Mouse (Mus musculus): ENCODE data around the gene Fbxl17.

The Fbxl17 gene

DNA sequence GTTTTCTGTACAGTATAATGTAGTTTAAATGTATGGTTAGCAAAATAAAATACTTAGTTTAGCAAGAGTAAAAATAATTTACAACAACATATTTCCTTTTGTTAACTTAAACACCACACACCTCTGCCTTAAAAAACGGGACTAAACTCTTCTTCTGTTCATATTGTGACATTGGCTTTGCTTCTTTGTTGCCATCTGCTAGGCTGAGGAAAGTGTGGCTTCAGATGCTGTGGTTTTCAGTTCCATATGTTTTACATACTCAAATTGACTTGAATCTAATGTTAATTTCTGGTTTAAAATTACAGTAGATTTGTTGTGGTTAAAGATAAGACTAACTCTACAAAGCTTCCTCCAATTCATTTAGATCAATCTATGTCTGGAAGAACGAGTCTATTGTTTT is 218.8 kb downstream of the Fbxl17 start:
- no peak for DNase-seq (ENCODE audit: low read depth)

GRCm38 (mm10) chr17:63279144-63279543 is 220.7 kb downstream of the Fbxl17 start:
- DNase-seq (ENCODE audit: low read depth): no peak

DNA sequence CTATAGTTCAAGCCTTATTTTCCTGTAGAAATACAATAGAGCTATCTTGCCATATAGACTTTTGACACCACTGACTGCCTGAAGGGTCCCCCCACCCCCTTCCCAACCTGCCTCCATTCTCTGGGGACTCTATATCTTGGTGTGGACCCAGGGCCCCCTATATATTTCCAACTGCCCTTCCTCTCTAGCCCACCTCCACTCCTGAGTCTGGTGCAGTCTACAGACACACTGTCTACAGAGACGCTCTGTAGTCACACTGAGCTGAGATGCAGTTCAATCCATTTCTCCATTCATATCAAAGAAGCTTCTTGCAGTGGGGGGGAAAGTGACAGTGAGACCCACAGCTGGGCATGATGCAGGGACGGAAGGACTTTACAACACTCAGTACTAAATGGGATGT is 226.5 kb downstream of the Fbxl17 start:
- DNase-seq (ENCODE audit: low read depth): no peak

- DNase-seq (ENCODE audit: low read depth): no peak
Observed at GRCm38 (mm10) chr17:63272914-63273313, 226.9 kb downstream of the Fbxl17 start.

GRCm38 (mm10) chr17:63271000-63271399 is 228.8 kb downstream of the Fbxl17 start:
- DNase-seq (ENCODE audit: low read depth): no peak

DNA sequence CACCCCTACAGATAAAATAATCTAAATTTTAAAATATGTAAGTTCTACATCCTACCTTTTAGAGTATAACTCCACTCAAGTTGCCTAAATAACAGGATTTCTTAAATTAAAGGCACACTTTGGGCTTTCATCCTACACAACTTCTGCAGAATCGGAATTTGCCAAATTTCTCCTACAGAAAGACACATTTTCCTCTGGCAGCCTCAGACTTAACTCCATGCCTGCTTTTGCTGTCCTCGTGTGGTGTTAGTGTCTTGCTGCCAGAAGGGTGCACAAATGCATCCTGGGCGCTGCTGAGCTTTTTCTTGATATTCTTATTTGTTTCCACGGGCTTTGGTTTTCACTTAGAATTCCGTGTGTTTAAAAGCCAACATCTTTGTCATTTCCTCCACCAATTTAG is 229.3 kb downstream of the Fbxl17 start:
- DNase-seq (ENCODE audit: low read depth): no peak

GRCm38 (mm10) chr17:63262674-63263073 is 237.1 kb downstream of the Fbxl17 start:
- no peak for DNase-seq (ENCODE audit: low read depth)

DNA sequence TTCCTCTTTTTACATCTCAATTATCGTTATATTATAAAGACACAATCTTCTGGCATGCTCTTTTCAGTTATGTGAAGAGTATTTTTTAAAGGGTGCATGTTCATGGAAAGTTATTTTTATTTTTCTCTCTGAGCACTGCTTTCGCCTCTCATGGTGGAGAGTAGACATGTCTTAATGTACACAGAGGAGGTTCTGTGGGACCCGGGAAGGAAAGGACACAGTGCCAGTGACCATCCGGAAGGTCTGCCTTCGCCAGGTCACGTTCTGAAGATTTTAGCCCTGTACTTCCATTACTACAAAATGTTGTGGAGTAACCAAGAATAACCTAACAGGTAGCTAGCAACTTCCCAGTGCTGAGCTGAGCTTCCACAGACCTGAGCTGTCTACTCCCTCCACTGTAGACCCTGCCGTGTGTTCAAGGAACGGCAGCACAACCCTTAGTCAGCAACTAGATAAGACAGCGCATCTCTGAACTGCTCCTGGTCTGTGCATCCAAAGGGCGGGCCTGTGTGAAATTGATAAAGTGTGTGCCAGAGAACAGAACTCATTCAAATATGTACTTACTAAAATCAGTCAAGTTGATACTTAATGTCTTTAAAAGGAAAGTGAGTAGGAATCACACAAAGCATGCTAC is 238.2 kb downstream of the Fbxl17 start:
- no peak for DNase-seq (ENCODE audit: low read depth)

DNA sequence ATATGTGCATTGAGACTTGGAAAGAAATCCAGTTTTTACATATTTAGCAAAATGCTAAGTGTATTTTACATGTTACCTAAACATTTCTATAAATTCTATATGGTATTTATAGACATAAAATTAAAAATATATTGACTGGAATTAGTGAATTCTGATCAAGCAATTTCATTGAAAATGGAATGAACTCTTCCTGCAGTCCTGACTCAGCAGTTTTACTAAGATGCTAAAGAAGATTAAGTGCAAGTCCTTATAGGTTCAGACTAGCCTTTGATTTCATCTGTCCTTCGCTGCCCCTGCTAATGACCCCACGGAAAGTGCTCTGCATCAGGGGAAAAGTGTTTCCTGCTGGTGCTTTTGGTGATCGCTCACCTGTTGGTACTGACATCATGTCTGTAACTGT is 240.7 kb downstream of the Fbxl17 start:
- no peak for DNase-seq (ENCODE audit: low read depth)

GRCm38 (mm10) chr17:63246144-63246619 is 253.6 kb downstream of the Fbxl17 start:
- DNase-seq (ENCODE audit: low read depth): no peak

DNA sequence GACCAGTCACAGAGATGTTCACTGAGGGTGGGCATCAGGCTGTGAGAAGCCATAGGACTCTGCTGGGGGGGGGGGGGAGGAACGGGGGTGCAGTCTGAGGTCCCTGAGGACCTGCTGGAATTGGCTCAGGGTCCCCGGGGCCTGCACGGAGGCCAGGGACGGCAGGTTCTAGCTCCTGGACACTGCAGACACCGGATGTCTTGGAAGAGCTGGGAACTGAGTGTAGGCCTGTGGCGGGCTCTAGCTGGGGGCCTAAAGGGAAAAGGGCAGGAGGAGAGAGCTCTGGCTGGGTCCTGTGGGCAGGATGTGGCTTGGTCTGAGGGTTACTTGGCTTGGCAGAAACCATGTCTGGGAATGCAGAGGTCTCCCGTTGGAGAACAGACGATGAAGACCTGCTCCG is 254.3 kb downstream of the Fbxl17 start:
- no peak for DNase-seq (ENCODE audit: low read depth)

DNA sequence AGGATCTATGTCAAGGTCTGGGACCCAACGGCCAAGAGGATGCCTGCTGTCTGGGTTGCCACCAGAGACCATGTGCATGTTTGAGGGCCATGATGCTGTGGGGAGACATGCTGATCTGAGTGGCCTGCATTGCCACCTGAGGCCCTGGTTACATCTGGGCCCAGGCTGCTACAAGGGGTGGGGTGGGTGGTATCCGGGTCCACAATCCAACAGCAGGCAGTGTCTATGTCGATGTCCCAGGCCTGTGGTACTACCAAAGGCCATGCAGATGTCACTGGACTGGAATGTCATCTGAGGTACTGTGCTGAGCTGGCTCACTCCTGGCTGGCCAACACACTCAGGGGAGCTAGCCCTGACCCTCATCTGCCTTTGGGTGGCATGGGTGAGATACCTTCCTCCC is 257.1 kb downstream of the Fbxl17 start:
- no peak for DNase-seq (ENCODE audit: low read depth)

DNA sequence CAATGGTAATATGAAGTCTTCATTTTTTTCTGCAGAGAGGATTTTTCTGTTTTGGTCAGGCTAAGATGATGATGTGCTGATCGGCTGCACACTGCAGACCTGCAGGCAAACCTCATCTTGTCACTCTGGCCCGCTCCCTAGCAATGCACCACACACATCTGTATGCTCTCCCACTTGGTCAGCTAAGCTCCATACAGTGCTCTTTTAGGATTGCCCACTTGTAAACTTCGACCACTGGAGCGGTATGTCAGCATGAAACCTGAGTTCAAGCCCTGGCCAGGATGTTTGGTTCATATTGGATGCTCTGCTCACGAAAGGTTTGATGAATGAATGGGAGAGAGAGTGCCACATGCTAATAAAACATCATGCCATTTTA is 259.1 kb downstream of the Fbxl17 start:
- DNase-seq (ENCODE audit: low read depth): no peak

DNA sequence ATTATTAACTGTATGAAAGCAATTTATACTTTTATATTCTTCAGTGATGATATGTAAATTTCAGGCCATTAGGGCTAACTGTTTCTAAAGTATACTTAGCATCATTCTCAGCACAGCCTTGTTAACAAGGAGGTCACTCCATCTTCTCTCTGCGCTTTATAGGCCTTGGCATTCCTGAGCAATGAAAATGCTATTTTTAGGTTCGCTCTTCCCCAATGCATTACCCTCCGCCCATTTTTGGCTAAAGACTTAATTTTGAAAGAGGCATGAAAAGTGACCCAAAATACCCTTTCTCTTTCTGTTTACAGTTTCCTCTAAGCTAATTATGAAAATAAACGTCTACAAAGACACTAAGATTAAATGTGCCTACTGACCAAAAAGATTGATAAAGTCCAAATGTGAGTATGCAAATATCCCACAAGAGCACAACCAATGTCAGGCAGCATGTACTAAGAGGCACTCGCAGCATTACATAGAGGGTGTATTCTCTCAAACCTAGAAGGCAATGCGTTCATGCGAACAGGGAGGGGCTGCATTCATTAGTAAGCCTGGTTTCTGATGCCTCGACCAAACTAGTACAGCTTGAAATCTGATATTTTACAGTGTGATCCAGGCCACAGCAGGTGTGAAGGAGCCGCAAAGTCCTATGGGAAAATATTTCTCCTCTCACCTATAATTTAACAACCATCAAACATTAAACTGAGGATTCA is 259.6 kb downstream of the Fbxl17 start:
- peak; percentile 10 for DNase-seq (ENCODE audit: low read depth)

DNA sequence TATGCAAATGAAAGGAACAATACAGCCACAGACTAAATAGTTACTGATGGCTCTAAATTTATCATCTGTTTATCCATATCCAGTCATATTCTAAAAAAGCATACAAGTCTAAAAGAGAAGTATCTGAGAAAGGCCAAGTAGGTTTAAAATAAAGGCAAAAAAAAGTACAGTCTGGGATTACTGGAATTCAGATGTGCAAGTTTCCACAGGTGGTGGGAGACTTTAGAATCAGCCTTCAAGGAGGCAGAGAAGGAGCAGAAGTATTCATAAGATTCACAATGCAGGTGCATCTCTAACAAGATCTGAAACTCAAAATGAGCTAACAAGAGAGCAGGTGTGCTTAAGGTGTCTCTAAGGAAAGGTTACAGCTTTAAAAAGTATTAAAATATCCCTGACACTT is 263.0 kb downstream of the Fbxl17 start:
- no peak for DNase-seq (ENCODE audit: low read depth)

- DNase-seq (ENCODE audit: low read depth): no peak
Observed at GRCm38 (mm10) chr17:63236221-63236620, 263.6 kb downstream of the Fbxl17 start.

DNA sequence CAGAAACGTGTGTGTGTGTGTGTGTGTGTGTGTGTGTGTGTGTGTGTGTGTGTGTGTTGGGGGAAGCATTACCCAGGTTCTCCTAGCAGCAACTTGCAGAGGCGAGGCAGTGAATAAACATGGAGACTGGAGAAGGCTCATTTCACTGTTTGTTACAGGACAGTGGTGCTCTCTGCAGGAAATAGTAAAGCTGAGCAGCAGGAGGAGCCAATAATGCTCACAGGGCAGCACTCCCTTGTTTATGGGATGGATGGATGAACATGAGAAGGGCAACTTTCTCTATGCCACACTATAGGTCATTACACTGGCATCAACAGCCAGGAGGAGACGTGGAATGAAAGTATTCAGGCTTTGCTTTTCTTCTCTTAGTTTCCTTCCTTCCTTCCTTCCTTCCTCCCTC is 264.0 kb downstream of the Fbxl17 start:
- no peak for DNase-seq (ENCODE audit: low read depth)

DNA sequence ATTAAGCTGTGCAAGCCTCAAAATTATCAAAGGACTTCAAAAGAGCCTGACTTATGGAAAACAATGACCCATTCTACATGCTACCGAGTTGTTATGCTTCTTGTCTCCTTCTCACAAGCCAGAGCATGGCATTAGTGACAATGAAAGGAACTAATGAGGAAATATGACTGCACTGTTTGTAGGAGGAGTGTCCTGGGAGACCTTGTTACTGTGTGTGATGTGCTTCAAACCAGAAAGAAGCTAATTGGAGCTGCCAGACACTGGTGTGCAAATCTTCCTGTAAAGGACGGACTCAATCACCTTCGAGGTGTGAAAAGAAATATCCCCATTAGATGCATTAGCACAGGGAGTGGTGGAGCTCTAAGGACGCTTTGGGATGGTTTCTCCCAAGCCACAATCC is 270.7 kb downstream of the Fbxl17 start:
- no peak for DNase-seq (ENCODE audit: low read depth)

- DNase-seq (ENCODE audit: low read depth): no peak
Observed at GRCm38 (mm10) chr17:63226380-63226779, 273.4 kb downstream of the Fbxl17 start.

DNA sequence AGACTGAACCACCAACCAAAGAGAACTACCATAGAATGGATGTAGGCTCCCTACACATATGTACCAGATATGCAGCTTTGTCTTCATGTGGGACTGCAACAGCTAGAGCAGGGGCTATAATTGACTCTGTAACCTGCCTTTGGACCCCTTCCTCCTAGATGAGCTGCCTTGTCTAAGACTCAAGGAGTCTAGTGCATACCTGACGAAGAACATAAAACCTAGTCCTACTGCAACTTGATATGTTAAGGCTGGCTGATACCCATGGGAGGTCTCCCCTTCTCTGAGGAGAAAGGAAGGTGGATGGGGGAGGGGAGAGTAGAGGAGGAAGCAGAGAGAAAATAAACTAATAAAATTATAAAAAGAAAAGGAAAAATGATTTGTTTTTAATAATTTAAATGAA is 273.9 kb downstream of the Fbxl17 start:
- no peak for DNase-seq (ENCODE audit: low read depth)

DNA sequence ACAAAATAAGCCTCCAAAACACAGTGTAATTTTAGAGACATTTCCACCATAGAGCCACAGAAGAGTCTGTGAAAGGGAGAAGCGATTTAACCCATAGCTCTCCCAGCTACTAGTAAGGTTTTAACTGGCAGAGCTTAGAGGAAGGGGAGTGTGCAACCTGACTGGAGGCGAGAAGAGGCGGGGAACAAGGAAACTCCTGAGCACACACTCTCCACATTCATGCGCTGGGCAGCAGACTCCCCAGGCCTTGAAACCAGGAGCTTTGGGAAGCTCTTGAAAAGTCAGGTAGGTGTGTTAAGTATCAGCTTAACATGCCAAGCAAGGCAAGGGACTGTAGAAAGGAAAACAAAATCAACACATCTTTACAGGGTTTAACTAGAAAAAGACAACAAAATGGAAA is 276.1 kb downstream of the Fbxl17 start:
- DNase-seq (ENCODE audit: low read depth): no peak

DNA sequence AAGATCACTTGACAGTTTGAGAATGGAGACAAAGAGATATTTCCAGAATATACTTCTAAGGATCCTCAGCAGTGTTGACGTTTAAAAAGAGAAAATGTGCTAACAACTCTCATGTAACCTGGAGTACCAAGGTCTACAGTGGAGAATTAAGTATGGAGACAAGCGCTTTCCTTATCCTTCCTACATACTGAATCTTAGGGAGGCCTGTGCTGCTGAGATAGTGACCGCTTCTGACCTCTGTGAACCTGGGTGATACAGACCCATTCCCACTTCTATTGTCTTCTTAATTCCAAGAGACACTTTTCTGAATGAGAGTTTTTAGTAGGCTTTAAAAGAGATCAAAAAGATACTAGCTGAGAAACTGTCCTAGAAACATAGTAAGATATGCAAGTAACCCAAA is 278.2 kb downstream of the Fbxl17 start:
- DNase-seq (ENCODE audit: low read depth): no peak

- no peak for DNase-seq (ENCODE audit: low read depth)
Observed at GRCm38 (mm10) chr17:63220821-63221220, 279.0 kb downstream of the Fbxl17 start.

DNA sequence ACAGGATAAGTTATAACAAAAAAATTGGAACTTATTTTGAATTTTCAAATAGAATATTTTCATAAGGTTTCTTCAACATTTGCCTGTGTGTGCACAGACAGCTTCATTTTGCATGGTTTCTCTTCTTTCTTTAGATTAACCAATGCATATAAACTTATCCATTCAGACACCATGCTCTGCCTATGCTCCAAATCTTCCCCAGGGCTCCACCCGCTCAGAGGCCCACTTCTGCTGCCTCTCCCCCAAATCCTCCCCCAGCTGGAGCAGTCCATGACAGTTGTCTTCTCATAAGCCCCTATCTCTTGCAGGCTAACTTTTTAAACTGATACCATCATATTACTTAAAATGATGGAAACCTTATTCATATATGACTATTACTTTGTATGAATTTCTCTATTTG is 282.8 kb downstream of the Fbxl17 start:
- no peak for DNase-seq (ENCODE audit: low read depth)
